In genomic region chr1:160518552-160518951, GRCm38 (mm10) we compare ENCODE assay signal across 25 mouse cellular contexts.
DNase-seq lines count a peak whose midpoint lies in the region; ATAC-seq and TF ChIP-seq lines count a peak whose summit lies in the region.
"Had no signal": no experiment of that assay in that cellular context is flagged by ENCODE, and none has a peak within 500 bp of the region (broad histone marks: within the 10 kb centered on the region; RNA-seq: fewer than 3 reads in every experiment).

No protein-coding gene starts in this region.

- no peaks in the 10 kb centered on the region for H3K36me3 ChIP-seq in heart, embryonic 14.5 days (ENCODE audit: control insufficient read depth, insufficient read depth, low read length)
- H3K36me3 ChIP-seq in heart, embryonic 10.5 days = no peaks in the 10 kb centered on the region
- H3K36me3 ChIP-seq in kidney, adult 2 months (ENCODE audit: control insufficient read depth, insufficient read depth, low read length) = no peaks in the 10 kb centered on the region
- H3K36me3 ChIP-seq: embryonic facial prominence, embryonic 15.5 days; midbrain, embryonic 13.5 days; neural tube, embryonic 13.5 days had no signal

- H3K9me3 ChIP-seq in heart, embryonic 14.5 days (ENCODE audit: control insufficient read depth, low read length) = no peaks in the 10 kb centered on the region
- H3K9me3 ChIP-seq in heart, embryonic 10.5 days = no peaks in the 10 kb centered on the region
- H3K9me3 ChIP-seq: embryonic facial prominence, embryonic 15.5 days; forebrain, embryonic 13.5 days; midbrain, embryonic 13.5 days; neural tube, embryonic 13.5 days had no signal

- H3K4me2 ChIP-seq in heart, embryonic 14.5 days (ENCODE audit: low read length) = peak overlapping the region; percentile 11; the same call in 1 of the 2 replicates
- H3K4me2 ChIP-seq: embryonic facial prominence, embryonic 15.5 days; forebrain, embryonic 13.5 days; heart, embryonic 11.5 days; liver, embryonic 11.5 days; midbrain, embryonic 13.5 days; neural tube, embryonic 13.5 days had no signal

- 20% methylated on average over 4 of the region's 4 CpGs for WGBS in heart, embryonic 14.5 days
- 58% methylated on average over 4 of the region's 4 CpGs for WGBS in heart, embryonic 10.5 days
- WGBS in kidney, adult 2 months = 53% methylated on average over 4 of the region's 4 CpGs

- ATAC-seq in heart, embryonic 14.5 days (ENCODE audit: insufficient number of reproducible peaks, insufficient read depth, low FRiP score, low read depth) = peak; percentile 64; the same call in 1 of the 2 replicates
- ATAC-seq: activated CD4-positive, CD25-positive, alpha-beta regulatory T cell, adult 4 months; forebrain, embryonic 13.5 days; hindbrain, embryonic 16.5 days; midbrain, embryonic 13.5 days had no signal

- peak overlapping the region in 1 of 2 experiments; percentile 69; a peak in 2 of 4 replicates for H3K27ac ChIP-seq in heart, embryonic 14.5 days (replicated peaks in 1 of 2; ENCODE audit: control insufficient read depth in 1 of 2, insufficient read depth in 1 of 2, low read depth in 2 of 2, low read length in 2 of 2)
- no peak overlapping the region for H3K27ac ChIP-seq in heart, embryonic 10.5 days
- no peak overlapping the region; the same call in 1 of the 2 replicates for H3K27ac ChIP-seq in kidney, adult 2 months (ENCODE audit: insufficient read depth, low read depth, low read length)
- H3K27ac ChIP-seq: embryonic facial prominence, embryonic 15.5 days; forebrain, embryonic 13.5 days; midbrain, embryonic 13.5 days; neural tube, embryonic 13.5 days had no signal

- TF ChIP-seq CTCF in kidney, adult 2 months (conservative IDR thresholded peaks at IDR 0.05; ENCODE audit: insufficient read depth, insufficient read length, low read depth, low read length) = no peak

- no peaks in the 10 kb centered on the region for H3K27me3 ChIP-seq in heart, embryonic 14.5 days (ENCODE audit: control insufficient read depth, insufficient read depth, low read length)
- H3K27me3 ChIP-seq in heart, embryonic 10.5 days (ENCODE audit: insufficient read depth, poor library complexity, severe bottlenecking) = no peaks in the 10 kb centered on the region
- H3K27me3 ChIP-seq in kidney, adult 2 months (replicated peaks; ENCODE audit: control insufficient read depth, insufficient read depth, low read length) = no peaks in the 10 kb centered on the region
- H3K27me3 ChIP-seq: embryonic facial prominence, embryonic 15.5 days; forebrain, embryonic 13.5 days; midbrain, embryonic 13.5 days; neural tube, embryonic 13.5 days had no signal

- TF ChIP-seq POLR2A in kidney, adult 2 months (IDR thresholded peaks at IDR 0.05; ENCODE audit: low read depth, low read length) = no peak

- peaks cover 2 to 23% of the 10 kb centered on the region in 2 experiments for H3K4me1 ChIP-seq in heart, embryonic 14.5 days (ENCODE audit: control insufficient read depth in 2 of 2, insufficient read depth in 2 of 2, low read length in 2 of 2)
- peaks cover 12% of the 10 kb centered on the region; the same call in 1 of the 2 replicates for H3K4me1 ChIP-seq in heart, embryonic 10.5 days
- H3K4me1 ChIP-seq in kidney, adult 2 months (ENCODE audit: control insufficient read depth, insufficient read depth, low read length) = no peaks in the 10 kb centered on the region
- H3K4me1 ChIP-seq: embryonic facial prominence, embryonic 15.5 days; forebrain, embryonic 13.5 days; midbrain, embryonic 13.5 days had no signal

- no peak for DNase-seq in heart, embryonic 10.5 days (ENCODE audit: low spot score)
- peak; percentile 24 for DNase-seq in kidney, adult 2 months
- no peak for DNase-seq in kidney, adult 18-20 months
- peak; percentile 7 for DNase-seq in kidney, postnatal 14 days
- DNase-seq in kidney, postnatal 25 days = no peak
- DNase-seq in Muller cell, postnatal 12 days (ENCODE audit: inconsistent ontology term) = peak; percentile 40
- no peak for DNase-seq in ovary, adult 18-20 months (ENCODE audit: low spot score)
- DNase-seq: adrenal gland, adult 2 months; adrenal gland, postnatal 36 days; B cell, adult 2 months; cerebellum, adult 18-20 months; cerebellum, postnatal 10 days; gastrocnemius, postnatal 10 days; layer of hippocampus, postnatal 36 days; lung, postnatal 36 days; thymus, postnatal 4 days had no signal

- no peak overlapping the region for H3K9ac ChIP-seq in heart, embryonic 14.5 days (ENCODE audit: low read length)
- H3K9ac ChIP-seq: embryonic facial prominence, embryonic 15.5 days; forebrain, embryonic 13.5 days; midbrain, embryonic 13.5 days; neural tube, embryonic 13.5 days had no signal

- H3K4me3 ChIP-seq in heart, embryonic 14.5 days (ENCODE audit: control insufficient read depth in 1 of 2, insufficient read depth in 1 of 2, low read depth in 1 of 2, low read length in 2 of 2) = no peak overlapping the region
- no peak overlapping the region for H3K4me3 ChIP-seq in heart, embryonic 10.5 days
- H3K4me3 ChIP-seq in kidney, adult 2 months (ENCODE audit: insufficient read depth, low read depth, low read length) = no peak overlapping the region
- H3K4me3 ChIP-seq: embryonic facial prominence, embryonic 15.5 days; forebrain, embryonic 13.5 days; midbrain, embryonic 13.5 days; neural tube, embryonic 13.5 days had no signal

Comparison
In these comparisons a context has a peak if more than half of its experiments do, and no peak if none do; other contexts are left out.
1. DNase-seq: peak in kidney, adult 2 months (single experiment), kidney, postnatal 14 days (single experiment) and Muller cell, postnatal 12 days (single experiment); none in heart, embryonic 10.5 days (single experiment), kidney, adult 18-20 months (single experiment), kidney, postnatal 25 days (0 of 2) and ovary, adult 18-20 months (single experiment).